Mouse (Mus musculus) kidney, adult 2 months (tissue): Measurements from ENCODE around the gene Dlx3. TPM values are rescaled to one million over a fixed set of nuclear protein-coding genes. Genes with fewer than 3 reads are reported as not detected.
A peak's percentile ranks its signal among the peaks of the same experiment; 100 is the strongest.

Experiments used
- DNase-seq: peaks from one replicate; pipeline ENCODE4 v3.0.0; 2021
- H3K27ac ChIP-seq: fragments of 200-500 bp; 2 replicates; pipeline ENCODE4 v1.5.1; 2012; ENCODE audit warnings: low read depth, low read length, control low read depth, inconsistent platforms; ENCODE audit not compliant: insufficient read depth
- H3K27me3 ChIP-seq: fragments of 200-500 bp; replicated peaks from 2 replicates; pipeline ENCODE4 v1.6.1; 2012; ENCODE audit warnings: mild to moderate bottlenecking, moderate library complexity, low read length, inconsistent platforms; ENCODE audit not compliant: control insufficient read depth, insufficient read depth
- H3K36me3 ChIP-seq: fragments of 200-500 bp; 2 replicates; pipeline ENCODE4 v1.6.1; 2012; ENCODE audit warnings: mild to moderate bottlenecking, moderate library complexity, low read length, inconsistent platforms; ENCODE audit not compliant: control insufficient read depth, insufficient read depth
- H3K4me1 ChIP-seq: fragments of 200-500 bp; 2 replicates; pipeline ENCODE4 v1.6.1; 2011; ENCODE audit warnings: low read length; ENCODE audit not compliant: control insufficient read depth, insufficient read depth
- H3K4me3 ChIP-seq: fragments of 200-500 bp; 2 replicates; pipeline ENCODE4 v1.5.1; 2011; ENCODE audit warnings: mild to moderate bottlenecking, low read depth, low read length, control low read depth; ENCODE audit not compliant: insufficient read depth
- CTCF ChIP-seq: fragments of 200-500 bp; conservative IDR thresholded peaks from 2 replicates; pipeline ENCODE4 v1.5.1; 2011; ENCODE audit warnings: low read depth, mild to moderate bottlenecking, control low read depth, low read length, moderate library complexity, mixed read lengths; ENCODE audit not compliant: insufficient read depth, insufficient read length
- POLR2A ChIP-seq: fragments of 200-500 bp; IDR thresholded peaks from one replicate; pipeline ENCODE4 v1.6.1; 2011; ENCODE audit warnings: low read depth, low read length, control low read depth
- WGBS: fragments of 180-500 bp; shearing (Covaris S2); methylation state at CpG from one replicate; pipeline ENCODE4 v1.1.7; 2018; 5-methylcytosine and 5-hydroxymethylcytosine counted together
- polyA plus RNA-seq: library from polyadenylated mRNA; depleted of rRNA; stranded (reverse); fragments of >200 nt; gene quantifications from 2 replicates; pipeline ENCODE4 v1.2.3, GENCODE M21; 2012

Dlx3 gene
- polyA plus RNA-seq, 1 experiment: 0.05 TPM

DNA sequence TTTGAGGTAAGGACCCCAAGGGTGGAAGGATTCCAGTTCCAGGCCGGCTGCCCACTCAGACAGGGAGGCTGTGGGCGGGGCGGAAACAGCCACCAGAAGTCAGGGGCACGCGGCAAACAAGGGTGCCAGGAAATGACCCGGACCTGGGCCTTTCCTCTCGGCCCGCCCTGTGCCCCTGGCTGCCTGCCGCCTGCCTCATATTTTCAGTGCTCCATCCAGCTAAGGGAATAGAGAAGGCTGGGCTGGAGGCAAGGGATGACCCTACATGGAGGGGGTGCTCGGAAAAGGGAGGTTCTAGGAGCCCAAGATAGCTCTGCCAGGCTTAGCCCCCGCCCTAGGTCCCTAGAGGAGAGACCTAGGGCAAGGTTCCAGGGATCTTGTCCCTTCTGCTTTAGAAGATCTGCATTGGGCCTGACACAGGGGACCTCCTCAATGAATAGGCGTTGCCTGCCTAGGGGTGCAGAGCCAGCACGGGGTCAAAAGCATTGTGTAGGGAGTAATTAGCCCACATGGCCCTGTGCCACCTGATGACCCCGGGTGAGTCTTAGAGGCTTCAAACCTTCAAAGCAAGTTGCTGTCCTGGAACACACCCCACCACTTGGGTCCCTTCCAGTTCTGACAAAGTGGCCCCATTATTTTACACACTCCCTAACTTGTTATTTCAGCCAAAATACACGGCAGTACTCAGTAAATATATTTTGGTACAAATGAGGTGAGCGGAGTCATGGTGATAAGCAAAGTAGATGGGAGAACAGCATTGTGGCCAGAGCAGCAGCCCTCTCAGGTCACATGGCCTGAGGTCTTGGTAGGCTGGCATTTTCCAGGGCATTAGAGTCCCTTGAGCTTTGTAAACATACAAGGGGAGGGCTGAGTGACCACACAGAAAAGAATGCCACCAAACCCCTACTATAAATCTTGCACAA is 30.8 kb upstream of the Dlx3 start:
- Histone ChIP-seq H3K4me1 (peaks cover 7% of the 10 kb centered on the region; the same call in 1 of the 2 replicates), H3K36me3 (no peaks in the 10 kb centered on the region), H3K27ac (peak overlapping the region; percentile 46), H3K27me3 (no peaks in the 10 kb centered on the region), H3K4me3 (no peak overlapping the region)
- DNase-seq: peak; percentile 92
- TF ChIP-seq POLR2A (no peak), CTCF (no peak)
- 47% methylated on average over 16 of the region's 16 CpGs for WGBS

GRCm38 (mm10) chr11:95093077-95093476 is 26.8 kb upstream of the Dlx3 start:
- TF ChIP-seq POLR2A (no peak), CTCF (no peak)
- Histone ChIP-seq H3K27me3 (no peaks in the 10 kb centered on the region), H3K27ac (no peak overlapping the region), H3K36me3 (no peaks in the 10 kb centered on the region), H3K4me3 (no peak overlapping the region), H3K4me1 (peaks cover 4% of the 10 kb centered on the region; the same call in 1 of the 2 replicates)
- DNase-seq: no peak
- 70% methylated on average over 5 of the region's 5 CpGs for WGBS

GRCm38 (mm10) chr11:95095596-95095995 is 24.3 kb upstream of the Dlx3 start:
- WGBS: 55% methylated on average over 10 of the region's 10 CpGs
- Histone ChIP-seq H3K4me1 (no peaks in the 10 kb centered on the region), H3K36me3 (no peaks in the 10 kb centered on the region), H3K27ac (no peak overlapping the region), H3K27me3 (no peaks in the 10 kb centered on the region), H3K4me3 (no peak overlapping the region)
- DNase-seq: peak; percentile 49
- TF ChIP-seq CTCF: no peak
- no peak for TF ChIP-seq POLR2A

- 51% methylated on average over 4 of the region's 4 CpGs for WGBS
- Histone ChIP-seq H3K4me1 (peaks cover 7% of the 10 kb centered on the region; the same call in 1 of the 2 replicates), H3K27ac (no peak overlapping the region), H3K36me3 (no peaks in the 10 kb centered on the region), H3K4me3 (no peak overlapping the region), H3K27me3 (no peaks in the 10 kb centered on the region)
- no peak for DNase-seq
- TF ChIP-seq POLR2A (no peak), CTCF (no peak)
Measured at GRCm38 (mm10) chr11:95096608-95097373, 23.1 kb upstream of the Dlx3 start.

DNA sequence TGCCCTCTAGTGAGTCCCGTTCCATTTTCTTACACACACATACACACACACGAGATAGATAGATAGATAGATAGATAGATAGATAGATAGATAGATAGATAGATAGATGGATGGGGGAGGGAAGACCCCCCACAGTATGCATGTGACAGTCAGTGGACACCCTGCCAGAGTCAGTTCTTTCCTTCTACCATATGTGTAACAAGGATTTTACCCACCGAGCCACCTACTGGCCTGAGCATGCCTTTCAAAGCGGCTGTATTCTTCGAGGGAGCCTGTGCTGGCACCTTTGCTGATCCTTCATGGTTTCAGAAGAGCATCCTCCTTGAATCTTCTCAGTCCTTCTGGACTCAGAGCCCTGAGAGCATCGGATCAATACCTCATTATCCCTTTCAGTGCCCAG is 22.0 kb upstream of the Dlx3 start:
- H3K27ac ChIP-seq: no peak overlapping the region
- H3K27me3 ChIP-seq: no peaks in the 10 kb centered on the region
- no peak for TF ChIP-seq CTCF
- TF ChIP-seq POLR2A: no peak
- H3K4me1 ChIP-seq: peaks cover 7% of the 10 kb centered on the region; the same call in 1 of the 2 replicates
- 76% methylated on average over 6 of the region's 6 CpGs for WGBS
- DNase-seq: no peak
- H3K36me3 ChIP-seq: no peaks in the 10 kb centered on the region
- H3K4me3 ChIP-seq: no peak overlapping the region

GRCm38 (mm10) chr11:95098346-95099095 is 21.4 kb upstream of the Dlx3 start:
- Histone ChIP-seq H3K36me3 (no peaks in the 10 kb centered on the region), H3K27me3 (no peaks in the 10 kb centered on the region), H3K4me3 (no peak overlapping the region), H3K27ac (no peak overlapping the region), H3K4me1 (peaks cover 7% of the 10 kb centered on the region; the same call in 1 of the 2 replicates)
- DNase-seq: no peak
- TF ChIP-seq CTCF (no peak), POLR2A (no peak)
- 81% methylated on average over 5 of the region's 5 CpGs for WGBS
